Mouse (Mus musculus): Measurements from ENCODE around the gene Cxcl2. TPM values are rescaled to one million over a fixed set of nuclear protein-coding genes. Genes with fewer than 3 reads are reported as not detected.

The Cxcl2 gene
- polyA plus RNA-seq (2015; fragmentation: Nextera tagmentation; extraction: Ambion mirVana): not detected in 2 replicates

DNA sequence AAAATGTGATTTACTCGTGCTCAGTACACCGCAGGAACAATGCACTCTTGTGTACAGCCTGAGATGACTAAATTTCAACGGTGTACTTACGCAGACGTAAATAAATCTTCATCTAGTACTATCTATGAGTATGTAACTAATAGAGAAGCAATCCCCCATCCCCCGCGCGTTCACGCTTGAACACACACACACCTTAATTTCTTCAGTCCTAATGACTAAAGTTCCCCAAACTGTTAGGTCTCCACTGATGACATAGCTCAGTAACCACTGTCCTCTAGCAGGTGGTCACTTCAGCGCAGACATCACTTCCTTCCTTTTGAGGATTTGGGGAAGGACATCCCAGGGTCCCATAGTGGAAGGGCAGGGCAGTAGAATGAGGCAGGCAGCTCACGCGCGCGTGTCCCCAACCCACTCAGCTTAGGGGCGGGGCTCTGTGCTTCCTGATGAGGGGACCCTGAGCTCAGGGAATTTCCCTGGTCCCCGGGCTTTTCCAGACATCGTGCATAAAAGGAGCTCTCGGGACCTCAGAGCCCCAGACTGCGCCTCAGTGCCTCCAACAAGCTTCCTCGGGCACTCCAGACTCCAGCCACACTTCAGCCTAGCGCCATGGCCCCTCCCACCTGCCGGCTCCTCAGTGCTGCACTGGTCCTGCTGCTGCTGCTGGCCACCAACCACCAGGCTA lies at the start of gene Cxcl2:
TSS of gene Cxcl2 (plus strand) at position 533 of the 682 bp plus-strand sequence.
- peak; percentile 85 for ATAC-seq (ENCODE audit: borderline replicate concordance, extremely low read depth, low FRiP score, low TSS enrichment)
- peaks cover 21% of the 10 kb centered on the region for H3K4me1 ChIP-seq
- H3K4me2 ChIP-seq: peak within 1 kb of the TSS; percentile 57
- 0 out of 2 replicates have a peak within 1 kb of the TSS, but pooled peaks have one; percentile 16 for H3K9ac ChIP-seq
- no peaks in the 10 kb centered on the region for H3K36me3 ChIP-seq
- peaks cover 30% of the 10 kb centered on the region for H3K27me3 ChIP-seq
- H3K9me3 ChIP-seq: no peaks in the 10 kb centered on the region
- H3K4me3 ChIP-seq: peak within 1 kb of the TSS; percentile 24
- 10% methylated on average over 22 of the region's 22 CpGs for WGBS
- no peak within 1 kb of the TSS for H3K27ac ChIP-seq

DNA sequence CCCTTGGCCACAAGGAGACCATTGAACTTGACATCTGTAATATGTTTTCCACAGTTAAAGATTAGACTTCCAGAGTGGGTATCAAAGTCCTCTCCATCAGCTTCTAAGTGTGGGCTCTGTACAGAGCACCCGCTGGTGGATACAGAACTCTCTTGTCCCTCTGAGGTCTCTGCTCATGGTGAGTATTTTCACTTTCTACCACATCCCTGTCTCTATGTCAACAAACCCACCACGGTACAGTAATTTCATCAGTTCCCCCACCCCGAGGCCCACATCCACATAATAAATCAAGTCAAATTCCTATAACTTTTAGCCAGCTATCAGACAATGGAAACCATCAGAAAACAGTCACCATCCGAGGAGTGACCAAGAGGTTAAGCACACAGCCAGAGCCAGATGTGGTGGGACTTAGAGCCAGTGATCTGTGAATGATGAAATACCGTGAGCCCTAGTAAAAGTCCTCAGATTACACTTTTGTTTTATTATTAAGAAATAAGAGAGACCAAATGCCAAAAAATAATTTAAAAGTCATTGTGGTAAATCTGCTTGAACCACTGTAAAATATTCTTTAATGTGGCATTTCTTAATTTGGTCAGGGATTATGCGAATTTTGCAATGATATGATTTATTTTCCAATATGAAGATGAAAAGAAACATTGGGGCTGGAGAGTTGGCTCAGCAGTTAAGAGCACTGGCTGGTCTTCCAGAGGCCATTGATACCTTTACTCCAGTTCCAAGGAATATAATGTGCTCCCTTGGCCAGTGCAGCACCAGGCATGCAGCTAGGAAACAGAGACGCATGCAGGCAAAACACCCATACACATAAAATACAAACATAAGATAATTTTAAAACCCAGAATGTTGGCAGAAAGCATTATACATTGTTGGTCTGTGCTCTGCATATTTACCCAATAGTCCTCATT lies 48.1 kb upstream of the Cxcl2 start:
- no peak overlapping the region for H3K4me2 ChIP-seq
- 50% methylated on average over 7 of the region's 7 CpGs for WGBS
- H3K9me3 ChIP-seq: no peaks in the 10 kb centered on the region
- no peak overlapping the region for H3K27ac ChIP-seq
- ATAC-seq (ENCODE audit: borderline replicate concordance, extremely low read depth, low FRiP score, low TSS enrichment): peak; percentile 46; the same call in 1 of the 2 replicates
- no peaks in the 10 kb centered on the region for H3K36me3 ChIP-seq
- H3K4me1 ChIP-seq: peaks cover 13% of the 10 kb centered on the region; the same call in 1 of the 2 replicates
- no peaks in the 10 kb centered on the region for H3K27me3 ChIP-seq
- no peak overlapping the region for H3K9ac ChIP-seq
- no peak overlapping the region for H3K4me3 ChIP-seq

GRCm38 (mm10) chr5:90857463-90857862 lies 46.2 kb upstream of the Cxcl2 start:
- no peaks in the 10 kb centered on the region for H3K27me3 ChIP-seq
- H3K4me2 ChIP-seq: no peak overlapping the region
- no peaks in the 10 kb centered on the region for H3K9me3 ChIP-seq
- H3K4me3 ChIP-seq: no peak overlapping the region
- H3K27ac ChIP-seq: no peak overlapping the region
- ATAC-seq (ENCODE audit: borderline replicate concordance, extremely low read depth, low FRiP score, low TSS enrichment): no peak
- no peaks in the 10 kb centered on the region for H3K36me3 ChIP-seq
- H3K9ac ChIP-seq: no peak overlapping the region
- 60% methylated on average over 5 of the region's 5 CpGs for WGBS
- H3K4me1 ChIP-seq: peaks cover 13% of the 10 kb centered on the region; the same call in 1 of the 2 replicates

DNA sequence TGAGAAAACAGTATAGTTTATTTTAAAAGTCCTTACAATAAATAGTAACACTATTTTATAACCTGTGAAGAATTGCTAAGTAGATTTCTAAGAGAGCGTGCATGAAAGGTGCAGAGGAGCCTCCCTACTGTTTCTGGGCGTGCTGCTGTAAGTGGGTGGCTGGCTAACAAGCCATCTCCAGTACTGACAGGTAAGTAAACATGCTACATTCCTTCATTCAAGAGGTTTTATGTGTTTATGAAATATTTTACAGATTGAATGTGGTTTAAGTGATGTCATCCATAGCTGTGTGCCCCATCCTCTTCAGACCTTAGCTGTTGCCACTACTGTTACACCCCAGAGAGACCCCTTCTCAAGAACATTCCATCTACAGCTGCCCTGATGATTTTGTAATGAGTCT lies 45.2 kb upstream of the Cxcl2 start:
- Histone ChIP-seq H3K4me3 (no peak overlapping the region), H3K9ac (no peak overlapping the region), H3K27me3 (no peaks in the 10 kb centered on the region), H3K36me3 (no peaks in the 10 kb centered on the region), H3K9me3 (no peaks in the 10 kb centered on the region), H3K4me2 (no peak overlapping the region), H3K4me1 (peaks cover 13% of the 10 kb centered on the region; the same call in 1 of the 2 replicates), H3K27ac (no peak overlapping the region)
- 0 out of 2 replicates have a peak, but pooled peaks have one; percentile 49 for ATAC-seq (ENCODE audit: borderline replicate concordance, extremely low read depth, low FRiP score, low TSS enrichment)
- WGBS: 59% methylated on average over 2 of the region's 2 CpGs

DNA sequence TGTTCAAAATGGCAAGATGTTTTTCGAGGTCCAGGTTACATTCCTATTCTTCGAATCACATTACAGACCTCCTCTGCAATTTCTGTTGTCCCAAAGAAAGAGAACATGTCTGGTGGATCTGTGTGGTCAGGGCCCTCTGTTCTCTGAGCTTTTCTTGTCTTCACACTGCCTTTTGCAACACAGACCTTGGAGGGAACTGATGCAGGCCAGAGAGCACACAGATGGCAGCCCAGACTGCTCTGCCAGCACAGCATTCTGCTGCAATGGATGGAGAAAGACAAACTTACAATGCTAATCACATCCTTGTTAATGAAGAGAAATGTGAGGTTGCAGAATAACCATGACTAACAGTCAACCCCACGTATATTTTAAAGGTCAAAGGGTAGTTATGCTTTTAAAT lies 44.6 kb upstream of the Cxcl2 start:
- Histone ChIP-seq H3K9me3 (no peaks in the 10 kb centered on the region), H3K36me3 (no peaks in the 10 kb centered on the region), H3K27ac (no peak overlapping the region), H3K4me1 (peaks cover 13% of the 10 kb centered on the region; the same call in 1 of the 2 replicates), H3K4me2 (no peak overlapping the region), H3K9ac (no peak overlapping the region), H3K27me3 (no peaks in the 10 kb centered on the region), H3K4me3 (no peak overlapping the region)
- 71% methylated on average over 3 of the region's 3 CpGs for WGBS
- ATAC-seq (ENCODE audit: borderline replicate concordance, extremely low read depth, low FRiP score, low TSS enrichment): no peak

- H3K27me3 ChIP-seq: no peaks in the 10 kb centered on the region
- no peaks in the 10 kb centered on the region for H3K9me3 ChIP-seq
- no peak overlapping the region for H3K4me3 ChIP-seq
- H3K36me3 ChIP-seq: no peaks in the 10 kb centered on the region
- H3K4me1 ChIP-seq: peaks cover 13% of the 10 kb centered on the region; the same call in 1 of the 2 replicates
- no peak overlapping the region for H3K9ac ChIP-seq
- no peak overlapping the region for H3K27ac ChIP-seq
- no peak for ATAC-seq (ENCODE audit: borderline replicate concordance, extremely low read depth, low FRiP score, low TSS enrichment)
- WGBS: 74% methylated on average over 6 of the region's 6 CpGs
- H3K4me2 ChIP-seq: no peak overlapping the region
These were observed 41.7 kb upstream of the Cxcl2 start for GRCm38 (mm10) chr5:90861876-90862375.

DNA sequence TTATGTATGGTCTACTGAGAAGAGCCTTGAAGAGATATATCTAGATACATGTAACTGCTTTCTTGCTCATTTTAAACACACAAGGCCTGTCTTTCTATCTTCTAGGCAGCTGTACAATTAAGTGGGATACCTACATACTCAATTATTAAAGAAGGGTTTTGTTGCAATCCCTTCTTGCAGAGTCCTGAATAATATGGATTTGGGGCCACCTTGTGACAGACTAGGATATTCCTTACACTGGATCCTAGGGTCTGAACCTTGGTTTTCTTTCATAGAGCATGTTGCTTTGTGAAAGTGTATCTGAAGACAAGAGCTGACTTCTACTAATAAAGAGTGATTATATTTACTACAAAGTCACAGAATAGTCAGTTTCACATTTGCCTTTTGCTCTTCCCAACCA lies 36.9 kb upstream of the Cxcl2 start:
- Histone ChIP-seq H3K4me2 (no peak overlapping the region), H3K27me3 (no peaks in the 10 kb centered on the region), H3K4me3 (no peak overlapping the region), H3K9me3 (no peaks in the 10 kb centered on the region), H3K36me3 (no peaks in the 10 kb centered on the region), H3K27ac (no peak overlapping the region), H3K4me1 (no peaks in the 10 kb centered on the region), H3K9ac (no peak overlapping the region)
- ATAC-seq (ENCODE audit: borderline replicate concordance, extremely low read depth, low FRiP score, low TSS enrichment): no peak

DNA sequence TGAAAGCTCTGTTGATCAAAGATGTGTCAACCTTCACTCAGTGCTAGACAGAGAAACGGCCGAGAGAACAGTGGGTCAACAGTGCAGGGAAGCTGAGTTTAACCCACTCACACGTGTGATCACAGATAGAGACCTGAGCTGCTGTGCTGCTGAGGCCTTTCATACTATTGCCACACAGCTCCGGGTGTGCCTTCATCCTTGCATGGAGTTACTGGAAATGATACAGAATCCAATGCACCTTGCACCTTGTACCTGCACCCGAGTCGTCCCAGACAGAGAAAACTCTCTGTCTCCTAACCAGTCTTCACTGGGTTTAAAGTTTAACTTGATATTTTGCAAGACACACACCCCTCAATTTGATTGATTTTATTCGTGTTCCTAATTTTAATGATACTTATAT lies 31.3 kb upstream of the Cxcl2 start:
- 67% methylated on average over 7 of the region's 7 CpGs for WGBS
- ATAC-seq (ENCODE audit: borderline replicate concordance, extremely low read depth, low FRiP score, low TSS enrichment): no peak
- H3K27ac ChIP-seq: no peak overlapping the region

GRCm38 (mm10) chr5:90876045-90876444 lies 27.6 kb upstream of the Cxcl2 start:
- 53% methylated on average over 4 of the region's 4 CpGs for WGBS
- no peaks in the 10 kb centered on the region for H3K27me3 ChIP-seq
- ATAC-seq (ENCODE audit: borderline replicate concordance, extremely low read depth, low FRiP score, low TSS enrichment): peak; percentile 57; the same call in 1 of the 2 replicates
- no peaks in the 10 kb centered on the region for H3K4me1 ChIP-seq
- no peak overlapping the region for H3K27ac ChIP-seq
- no peaks in the 10 kb centered on the region for H3K9me3 ChIP-seq
- no peaks in the 10 kb centered on the region for H3K36me3 ChIP-seq
- no peak overlapping the region for H3K9ac ChIP-seq
- no peak overlapping the region for H3K4me2 ChIP-seq
- no peak overlapping the region for H3K4me3 ChIP-seq

More for the DNA sequence above, 31.3 kb upstream of the Cxcl2 start:
- Histone ChIP-seq H3K27me3 (no peaks in the 10 kb centered on the region), H3K4me1 (no peaks in the 10 kb centered on the region), H3K9ac (no peak overlapping the region), H3K36me3 (no peaks in the 10 kb centered on the region), H3K4me2 (no peak overlapping the region), H3K4me3 (no peak overlapping the region), H3K9me3 (no peaks in the 10 kb centered on the region)

GRCm38 (mm10) chr5:90876471-90877172 lies 27.0 kb upstream of the Cxcl2 start:
- H3K4me3 ChIP-seq: no peak overlapping the region
- no peaks in the 10 kb centered on the region for H3K9me3 ChIP-seq
- no peak overlapping the region for H3K4me2 ChIP-seq
- no peak for ATAC-seq (ENCODE audit: borderline replicate concordance, extremely low read depth, low FRiP score, low TSS enrichment)
- H3K27me3 ChIP-seq: no peaks in the 10 kb centered on the region
- no peak overlapping the region for H3K9ac ChIP-seq
- H3K36me3 ChIP-seq: no peaks in the 10 kb centered on the region
- WGBS: 69% methylated on average over 8 of the region's 8 CpGs
- 0 out of 2 replicates have a peak overlapping the region, but pooled peaks have one; percentile 5 for H3K27ac ChIP-seq
- H3K4me1 ChIP-seq: no peaks in the 10 kb centered on the region

- Histone ChIP-seq H3K4me2 (no peak overlapping the region), H3K4me1 (no peaks in the 10 kb centered on the region), H3K4me3 (no peak overlapping the region), H3K27me3 (no peaks in the 10 kb centered on the region), H3K9ac (no peak overlapping the region), H3K36me3 (no peaks in the 10 kb centered on the region), H3K9me3 (no peaks in the 10 kb centered on the region), H3K27ac (no peak overlapping the region)
- ATAC-seq (ENCODE audit: borderline replicate concordance, extremely low read depth, low FRiP score, low TSS enrichment): no peak
These were observed 26.5 kb upstream of the Cxcl2 start for GRCm38 (mm10) chr5:90877173-90877512.
